Mouse (Mus musculus): ENCODE data around the gene Krtap9-3. TPM values are rescaled to one million over a fixed set of nuclear protein-coding genes. Genes with fewer than 3 reads are reported as not detected.
"Not testable (repeated sequence)": the region's sequence is repeated elsewhere in the genome, so short reads cannot be mapped to it uniquely, and the experiment has no call there.

The Krtap9-3 gene
- polyA plus RNA-seq (2014; fragmentation: Nextera tagmentation; extraction: Ambion mirVana): not detected in 2 replicates

DNA sequence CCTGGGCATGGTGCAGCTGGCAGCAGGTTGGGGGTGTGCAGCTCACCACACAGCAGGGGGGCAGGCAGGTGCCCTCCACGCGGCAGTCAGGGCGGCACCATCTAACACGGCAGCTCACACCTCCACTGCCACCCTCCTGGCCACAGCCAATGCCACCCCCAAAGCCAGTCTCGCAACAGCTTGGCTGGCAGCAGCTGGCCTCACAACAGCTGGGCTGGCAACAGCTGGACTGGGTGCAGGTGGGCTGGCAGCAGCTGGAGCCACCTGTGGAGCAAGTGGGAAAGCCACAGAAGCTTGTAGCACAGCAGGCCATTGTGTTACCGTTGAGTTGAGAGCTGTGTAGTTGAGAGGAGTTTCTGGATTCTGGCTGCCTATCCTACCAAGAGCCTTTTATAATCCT lies at the start of gene Krtap9-3:
Gene Krtap9-3, minus strand, starts transcription at position 364 of the 400 bp plus-strand sequence.
- not testable (repeated sequence) for H3K9ac ChIP-seq (replicated peaks; ENCODE audit: low read depth, low read length); H3K4me3 ChIP-seq (ENCODE audit: low read depth, low read length); H3K36me3 ChIP-seq (ENCODE audit: control insufficient read depth, insufficient read depth, low read length); H3K27ac ChIP-seq (ENCODE audit: low read length); H3K4me2 ChIP-seq (replicated peaks; ENCODE audit: low read depth, low read length); H3K9me3 ChIP-seq (ENCODE audit: control insufficient read depth, low read depth, low read length); H3K27me3 ChIP-seq (ENCODE audit: control insufficient read depth, insufficient read depth, low read length); H3K4me1 ChIP-seq (ENCODE audit: control insufficient read depth, insufficient read depth, low read length); ATAC-seq (ENCODE audit: insufficient number of reproducible peaks, insufficient read depth, low FRiP score, low read depth)
- 82% methylated on average over 6 of the region's 6 CpGs for WGBS

DNA sequence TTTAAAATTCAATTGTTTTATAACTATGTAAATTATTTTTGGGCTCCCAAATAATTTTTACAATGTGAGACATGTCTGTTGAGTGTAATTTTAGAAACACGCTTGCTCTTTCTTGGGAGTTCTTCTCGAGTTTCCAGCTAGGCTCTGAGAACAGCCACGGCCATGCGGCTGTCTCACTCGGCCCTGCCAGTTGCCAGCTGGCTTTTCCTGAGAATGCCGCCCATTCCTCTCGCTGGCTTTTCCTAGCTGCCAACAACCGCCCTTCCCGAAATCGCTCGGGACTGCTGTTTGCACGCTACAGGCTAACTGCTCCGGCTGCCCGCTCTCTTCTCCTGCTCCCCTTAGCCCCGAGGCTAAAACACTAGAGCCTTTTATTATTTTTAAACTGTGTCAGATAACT lies 48.5 kb upstream of the Krtap9-3 start:
- no peaks in the 10 kb centered on the region for H3K4me1 ChIP-seq (ENCODE audit: control insufficient read depth, insufficient read depth, low read length)
- WGBS: 86% methylated on average over 15 of the region's 15 CpGs
- no peak overlapping the region for H3K9ac ChIP-seq (replicated peaks; ENCODE audit: low read depth, low read length)
- no peak overlapping the region for H3K4me3 ChIP-seq (ENCODE audit: low read depth, low read length)
- no peaks in the 10 kb centered on the region for H3K36me3 ChIP-seq (ENCODE audit: control insufficient read depth, insufficient read depth, low read length)
- H3K9me3 ChIP-seq (ENCODE audit: control insufficient read depth, low read depth, low read length): no peaks in the 10 kb centered on the region
- ATAC-seq (ENCODE audit: insufficient number of reproducible peaks, insufficient read depth, low FRiP score, low read depth): no peak
- H3K27me3 ChIP-seq (ENCODE audit: control insufficient read depth, insufficient read depth, low read length): no peaks in the 10 kb centered on the region
- H3K4me2 ChIP-seq (replicated peaks; ENCODE audit: low read depth, low read length): no peak overlapping the region
- H3K27ac ChIP-seq (ENCODE audit: low read length): no peak overlapping the region

GRCm38 (mm10) chr11:99644351-99644750 lies 46.4 kb upstream of the Krtap9-3 start:
- no peak for ATAC-seq (ENCODE audit: insufficient number of reproducible peaks, insufficient read depth, low FRiP score, low read depth)
- H3K4me2 ChIP-seq (replicated peaks; ENCODE audit: low read depth, low read length): no peak overlapping the region
- 77% methylated on average over 3 of the region's 3 CpGs for WGBS

DNA sequence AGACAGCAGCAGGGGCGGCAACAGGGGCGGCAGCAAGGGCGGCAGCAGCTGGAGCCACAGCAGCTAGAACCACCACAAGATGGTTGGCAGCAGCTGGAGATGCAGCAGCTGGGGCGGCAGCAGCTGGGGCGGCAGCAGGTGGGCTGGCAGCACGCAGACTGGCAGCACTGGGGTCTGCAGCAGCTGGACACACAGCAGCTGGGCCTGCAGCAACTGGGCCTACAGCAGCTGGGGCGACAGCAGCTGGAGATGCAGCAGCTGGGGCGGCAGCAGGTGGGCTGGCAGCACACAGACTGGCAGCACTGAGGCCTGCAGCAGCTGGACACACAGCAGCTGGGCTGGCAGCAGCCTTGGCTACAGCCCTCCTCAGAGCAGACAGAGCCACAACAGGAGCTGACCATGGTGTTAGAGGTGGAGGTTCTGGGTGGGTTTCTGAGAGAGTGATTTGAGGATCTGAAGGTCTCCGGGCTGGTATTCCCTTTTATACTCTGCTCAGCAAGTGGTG lies 45.8 kb upstream of the Krtap9-3 start, which contains the start of gene Krtap4-7:
Gene Krtap4-7, minus strand, starts transcription at position 455 of the 505 bp plus-strand sequence.
- not testable (repeated sequence) for H3K4me1 ChIP-seq (ENCODE audit: control insufficient read depth, insufficient read depth, low read length)
- 86% methylated on average over 9 of the region's 9 CpGs for WGBS

More at GRCm38 (mm10) chr11:99644351-99644750, 46.4 kb upstream of the Krtap9-3 start:
- Histone ChIP-seq H3K9me3 (ENCODE audit: control insufficient read depth, low read depth, low read length) (no peaks in the 10 kb centered on the region), H3K36me3 (ENCODE audit: control insufficient read depth, insufficient read depth, low read length) (no peaks in the 10 kb centered on the region), H3K27me3 (ENCODE audit: control insufficient read depth, insufficient read depth, low read length) (no peaks in the 10 kb centered on the region), H3K4me1 (ENCODE audit: control insufficient read depth, insufficient read depth, low read length) (no peaks in the 10 kb centered on the region), H3K9ac (replicated peaks; ENCODE audit: low read depth, low read length) (no peak overlapping the region), H3K27ac (ENCODE audit: low read length) (no peak overlapping the region), H3K4me3 (ENCODE audit: low read depth, low read length) (no peak overlapping the region)

DNA sequence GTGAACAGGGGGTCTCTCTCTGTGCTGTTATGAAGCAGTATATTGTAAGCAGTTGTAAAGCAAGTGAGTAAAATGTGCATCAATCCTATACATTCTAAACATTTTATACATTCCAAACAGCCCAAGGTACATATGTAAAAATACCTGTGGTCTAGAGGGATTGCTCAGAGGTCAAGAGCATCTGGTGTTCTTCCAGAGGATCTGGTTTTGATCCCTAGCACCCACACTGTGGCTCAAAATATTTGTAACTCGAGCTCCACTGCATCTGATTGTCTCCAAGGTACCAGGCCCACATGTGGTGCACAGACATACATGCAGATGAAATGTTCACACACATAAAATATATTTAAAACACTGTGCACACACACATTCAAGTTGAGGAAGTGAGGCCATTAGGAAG lies 43.0 kb upstream of the Krtap9-3 start:
- Histone ChIP-seq H3K36me3 (ENCODE audit: control insufficient read depth, insufficient read depth, low read length) (no peaks in the 10 kb centered on the region), H3K4me3 (ENCODE audit: low read depth, low read length) (no peak overlapping the region), H3K9me3 (ENCODE audit: control insufficient read depth, low read depth, low read length) (no peaks in the 10 kb centered on the region), H3K4me1 (ENCODE audit: control insufficient read depth, insufficient read depth, low read length) (no peaks in the 10 kb centered on the region), H3K4me2 (replicated peaks; ENCODE audit: low read depth, low read length) (no peak overlapping the region), H3K27ac (ENCODE audit: low read length) (no peak overlapping the region), H3K27me3 (ENCODE audit: control insufficient read depth, insufficient read depth, low read length) (no peaks in the 10 kb centered on the region), H3K9ac (replicated peaks; ENCODE audit: low read depth, low read length) (no peak overlapping the region)
- WGBS: 31% methylated on average over 1 of the region's 1 CpGs
- no peak for ATAC-seq (ENCODE audit: insufficient number of reproducible peaks, insufficient read depth, low FRiP score, low read depth)

More for the DNA sequence above, 45.8 kb upstream of the Krtap9-3 start, which contains the start of gene Krtap4-7:
- H3K4me3 ChIP-seq (ENCODE audit: low read depth, low read length); H3K9ac ChIP-seq (replicated peaks; ENCODE audit: low read depth, low read length); H3K36me3 ChIP-seq (ENCODE audit: control insufficient read depth, insufficient read depth, low read length); H3K9me3 ChIP-seq (ENCODE audit: control insufficient read depth, low read depth, low read length); H3K27me3 ChIP-seq (ENCODE audit: control insufficient read depth, insufficient read depth, low read length); H3K27ac ChIP-seq (ENCODE audit: low read length); H3K4me2 ChIP-seq (replicated peaks; ENCODE audit: low read depth, low read length); ATAC-seq (ENCODE audit: insufficient number of reproducible peaks, insufficient read depth, low FRiP score, low read depth): not testable (repeated sequence)

GRCm38 (mm10) chr11:99637086-99637485 lies 39.2 kb upstream of the Krtap9-3 start:
- no peak overlapping the region for H3K27ac ChIP-seq (ENCODE audit: low read length)
- H3K4me2 ChIP-seq (replicated peaks; ENCODE audit: low read depth, low read length): no peak overlapping the region
- WGBS: 67% methylated on average over 1 of the region's 1 CpGs
- no peak overlapping the region for H3K9ac ChIP-seq (replicated peaks; ENCODE audit: low read depth, low read length)
- H3K4me3 ChIP-seq (ENCODE audit: low read depth, low read length): no peak overlapping the region
- H3K27me3 ChIP-seq (ENCODE audit: control insufficient read depth, insufficient read depth, low read length): no peaks in the 10 kb centered on the region
- H3K4me1 ChIP-seq (ENCODE audit: control insufficient read depth, insufficient read depth, low read length): no peaks in the 10 kb centered on the region
- no peaks in the 10 kb centered on the region for H3K9me3 ChIP-seq (ENCODE audit: control insufficient read depth, low read depth, low read length)
- no peaks in the 10 kb centered on the region for H3K36me3 ChIP-seq (ENCODE audit: control insufficient read depth, insufficient read depth, low read length)
- ATAC-seq (ENCODE audit: insufficient number of reproducible peaks, insufficient read depth, low FRiP score, low read depth): no peak

GRCm38 (mm10) chr11:99634653-99635134 lies 36.8 kb upstream of the Krtap9-3 start, which contains the start of gene Krtap4-2:
Krtap4-2 (minus strand) TSS chr11:99635084.
- Histone ChIP-seq H3K9ac (replicated peaks; ENCODE audit: low read depth, low read length) (no peak within 1 kb of the TSS), H3K4me1 (ENCODE audit: control insufficient read depth, insufficient read depth, low read length) (no peaks in the 10 kb centered on the region), H3K36me3 (ENCODE audit: control insufficient read depth, insufficient read depth, low read length) (no peaks in the 10 kb centered on the region), H3K9me3 (ENCODE audit: control insufficient read depth, low read depth, low read length) (no peaks in the 10 kb centered on the region), H3K27ac (ENCODE audit: low read length) (no peak within 1 kb of the TSS), H3K4me3 (ENCODE audit: low read depth, low read length) (no peak within 1 kb of the TSS), H3K27me3 (ENCODE audit: control insufficient read depth, insufficient read depth, low read length) (no peaks in the 10 kb centered on the region), H3K4me2 (replicated peaks; ENCODE audit: low read depth, low read length) (no peak within 1 kb of the TSS)
- 30% methylated on average over 8 of the region's 8 CpGs for WGBS
- ATAC-seq (ENCODE audit: insufficient number of reproducible peaks, insufficient read depth, low FRiP score, low read depth): no peak

- H3K9me3 ChIP-seq (ENCODE audit: control insufficient read depth, low read depth, low read length): no peaks in the 10 kb centered on the region
- no peak overlapping the region for H3K9ac ChIP-seq (replicated peaks; ENCODE audit: low read depth, low read length)
- no peak for ATAC-seq (ENCODE audit: insufficient number of reproducible peaks, insufficient read depth, low FRiP score, low read depth)
- no peaks in the 10 kb centered on the region for H3K4me1 ChIP-seq (ENCODE audit: control insufficient read depth, insufficient read depth, low read length)
- 72% methylated on average over 2 of the region's 2 CpGs for WGBS
- H3K4me3 ChIP-seq (ENCODE audit: low read depth, low read length): no peak overlapping the region
- H3K27ac ChIP-seq (ENCODE audit: low read length): no peak overlapping the region
- H3K4me2 ChIP-seq (replicated peaks; ENCODE audit: low read depth, low read length): no peak overlapping the region
- H3K27me3 ChIP-seq (ENCODE audit: control insufficient read depth, insufficient read depth, low read length): no peaks in the 10 kb centered on the region
- no peaks in the 10 kb centered on the region for H3K36me3 ChIP-seq (ENCODE audit: control insufficient read depth, insufficient read depth, low read length)
These were observed 35.4 kb upstream of the Krtap9-3 start for GRCm38 (mm10) chr11:99633293-99633692.

GRCm38 (mm10) chr11:99630890-99631289 lies 33.0 kb upstream of the Krtap9-3 start:
- Histone ChIP-seq H3K9me3 (ENCODE audit: control insufficient read depth, low read depth, low read length) (no peaks in the 10 kb centered on the region), H3K27me3 (ENCODE audit: control insufficient read depth, insufficient read depth, low read length) (no peaks in the 10 kb centered on the region), H3K4me3 (ENCODE audit: low read depth, low read length) (no peak overlapping the region), H3K9ac (replicated peaks; ENCODE audit: low read depth, low read length) (no peak overlapping the region), H3K4me2 (replicated peaks; ENCODE audit: low read depth, low read length) (no peak overlapping the region), H3K4me1 (ENCODE audit: control insufficient read depth, insufficient read depth, low read length) (no peaks in the 10 kb centered on the region), H3K27ac (ENCODE audit: low read length) (no peak overlapping the region), H3K36me3 (ENCODE audit: control insufficient read depth, insufficient read depth, low read length) (no peaks in the 10 kb centered on the region)
- WGBS: 62% methylated on average over 3 of the region's 3 CpGs
- no peak for ATAC-seq (ENCODE audit: insufficient number of reproducible peaks, insufficient read depth, low FRiP score, low read depth)
